Mouse (Mus musculus) retina, postnatal 1 day (tissue): Measurements from ENCODE around the gene Hoxb8.

Experiments used
- DNase-seq: peaks from one replicate; pipeline ENCODE4 v3.0.0-alpha.2; 2012

Hoxb8 gene

GRCm38 (mm10) chr11:96301837-96302236, 20.1 kb downstream of the Hoxb8 start:
- DNase-seq: no peak

GRCm38 (mm10) chr11:96302381-96303150, 20.9 kb downstream of the Hoxb8 start:
- DNase-seq: no peak

- peak; percentile 80 for DNase-seq
Observed at GRCm38 (mm10) chr11:96303151-96304099, 21.7 kb downstream of the Hoxb8 start, which contains the start of gene Hoxb5. TSS of gene Hoxb5 (plus strand) at chr11:96303336.

GRCm38 (mm10) chr11:96304381-96305195, 22.9 kb downstream of the Hoxb8 start:
- no peak for DNase-seq

GRCm38 (mm10) chr11:96305505-96306182, 23.9 kb downstream of the Hoxb8 start:
- DNase-seq: no peak

GRCm38 (mm10) chr11:96306183-96306907, 24.6 kb downstream of the Hoxb8 start:
- DNase-seq: no peak

GRCm38 (mm10) chr11:96306908-96307269, 25.2 kb downstream of the Hoxb8 start:
- DNase-seq: no peak

GRCm38 (mm10) chr11:96308763-96309162, 27.1 kb downstream of the Hoxb8 start:
- no peak for DNase-seq

GRCm38 (mm10) chr11:96309288-96309687, 27.6 kb downstream of the Hoxb8 start:
- no peak for DNase-seq

GRCm38 (mm10) chr11:96310183-96310938, 28.7 kb downstream of the Hoxb8 start:
- no peak for DNase-seq

GRCm38 (mm10) chr11:96311097-96311496, 29.4 kb downstream of the Hoxb8 start:
- no peak for DNase-seq

GRCm38 (mm10) chr11:96311520-96312417, 30.1 kb downstream of the Hoxb8 start:
- peak; percentile 82 for DNase-seq

- DNase-seq: no peak
Observed at GRCm38 (mm10) chr11:96313134-96313533, 31.4 kb downstream of the Hoxb8 start.

GRCm38 (mm10) chr11:96313806-96314428, 32.2 kb downstream of the Hoxb8 start:
- no peak for DNase-seq

GRCm38 (mm10) chr11:96314671-96315343, 33.1 kb downstream of the Hoxb8 start:
- DNase-seq: no peak

- DNase-seq: no peak
Observed at GRCm38 (mm10) chr11:96315344-96315681, 33.6 kb downstream of the Hoxb8 start.

GRCm38 (mm10) chr11:96316696-96317607, 35.2 kb downstream of the Hoxb8 start:
- peak; percentile 62 for DNase-seq
